Mouse (Mus musculus) regulatory T cell (primary cell): ENCODE measurements around the gene Zfp445.
"Not testable (repeated sequence)": the region's sequence is repeated elsewhere in the genome, so short reads cannot be mapped to it uniquely, and the experiment has no call there.

Source experiments
- in situ Hi-C: fragments of 300-600 bp; cut with MboI, MseI; formaldehyde crosslinking; loops from one replicate; pipeline ENCODE4 v1.15.1; 2025; ENCODE audit warnings: high pct_unique_total_duplicates

Gene Zfp445

DNA sequence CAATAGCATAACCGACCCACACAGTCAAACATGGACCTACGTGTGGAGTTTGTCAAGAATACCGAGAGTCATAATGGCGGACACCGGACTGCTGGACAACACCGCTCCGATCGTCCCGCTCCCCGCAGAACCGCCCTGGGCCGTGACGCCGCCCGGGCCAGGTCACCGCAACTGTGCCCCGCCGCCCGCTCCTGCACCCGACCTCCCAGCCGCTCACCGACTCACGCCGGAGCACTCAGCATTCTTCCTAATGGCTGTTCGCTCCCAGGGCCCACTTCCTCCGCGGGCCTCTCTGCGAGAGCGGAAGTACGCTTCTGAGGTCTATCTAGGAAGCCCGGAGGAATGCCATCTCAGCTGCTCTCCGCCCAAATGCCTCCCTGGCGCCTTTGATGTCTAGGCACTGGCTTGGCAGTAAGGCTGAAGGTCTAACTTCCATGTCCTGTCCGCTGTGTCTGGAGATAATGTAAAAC, at the start of gene Zfp445:
Zfp445 (minus strand) TSS at position 310 of the 470 bp plus-strand sequence.
- in situ Hi-C loops: loop anchor here (5.0 kb wide), 1 partner anchor 63 kb away; no protein-coding TSS in a partner anchor

GRCm38 (mm10) chr9:122902717-122903535, 37.1 kb upstream of the Zfp445 start:
- in situ Hi-C loops: loop anchor here (25.0 kb wide), 1 partner anchor 416 kb away; no protein-coding TSS in a partner anchor

DNA sequence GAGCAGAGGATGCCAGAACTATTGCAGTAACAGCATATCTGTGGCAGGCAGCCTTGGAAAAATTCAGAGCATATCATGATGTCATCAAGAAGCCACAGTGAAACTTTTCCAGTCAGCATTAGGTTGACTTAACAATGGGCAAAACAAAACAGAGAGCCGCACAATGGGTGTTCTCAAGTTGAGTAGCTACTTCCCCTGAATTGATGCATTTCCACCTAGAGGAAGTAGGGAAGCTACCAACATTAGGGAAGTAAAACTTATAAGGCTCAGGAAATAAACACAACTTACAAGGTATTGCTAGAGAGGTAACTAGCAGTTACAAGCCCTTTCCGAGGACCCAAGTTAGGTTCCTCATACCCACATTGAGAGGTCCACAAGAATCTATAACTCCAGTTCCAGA, 35.2 kb upstream of the Zfp445 start:
- in situ Hi-C loops: loop anchor here (25.0 kb wide), 1 partner anchor 414 kb away; no protein-coding TSS in a partner anchor

GRCm38 (mm10) chr9:122886372-122887179, 20.8 kb upstream of the Zfp445 start:
- in situ Hi-C loops: no loop called here

DNA sequence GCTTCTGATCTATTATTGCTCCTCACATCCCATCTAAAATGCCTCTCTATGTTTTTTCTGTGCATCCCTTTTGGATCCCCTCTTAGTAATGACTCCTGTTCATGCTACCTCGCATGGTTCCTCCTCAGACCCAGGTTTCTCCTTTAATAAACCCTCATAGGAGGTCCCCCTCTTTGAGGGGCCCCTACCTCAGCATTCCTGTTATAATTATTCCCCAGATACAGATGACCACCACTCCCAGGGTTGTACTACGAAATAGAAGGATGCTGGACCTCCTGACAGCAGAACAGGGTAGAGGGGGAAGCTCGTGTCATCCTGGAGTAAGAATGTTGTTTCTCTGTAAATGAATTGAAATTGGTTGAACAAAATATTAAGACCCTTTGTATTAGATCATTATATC, 19.6 kb upstream of the Zfp445 start, which contains the start of gene Zkscan7:
Zkscan7 (plus strand) TSS at position 301 of the 400 bp plus-strand sequence.
- in situ Hi-C loops: no loop called here

- in situ Hi-C loops: no loop called here
These were observed 9.3 kb upstream of the Zfp445 start for GRCm38 (mm10) chr9:122875145-122875544.

GRCm38 (mm10) chr9:122874653-122875052, 8.8 kb upstream of the Zfp445 start:
- in situ Hi-C loops: no loop called here

DNA sequence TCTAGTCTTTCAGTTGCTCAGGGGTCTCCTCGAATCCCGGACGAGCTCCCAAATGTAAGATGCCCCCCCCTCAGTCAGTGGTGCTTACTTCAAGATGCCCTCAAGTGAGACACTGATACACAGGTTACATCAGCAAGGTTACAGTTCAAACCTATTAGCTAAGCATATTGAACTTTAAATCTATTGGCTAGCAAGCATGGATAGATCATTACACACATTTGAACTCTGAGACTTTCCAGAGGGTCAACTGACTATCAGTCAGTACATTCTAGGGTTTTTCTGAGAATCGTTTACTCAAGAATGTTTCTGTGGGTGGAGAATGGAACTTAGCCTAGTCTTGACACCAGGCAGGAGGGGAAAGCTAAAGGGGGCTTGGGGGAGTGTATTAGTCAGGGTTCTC, 6.8 kb upstream of the Zfp445 start:
- in situ Hi-C loops: no loop called here

GRCm38 (mm10) chr9:122866192-122866591, 386 bp upstream of the Zfp445 start:
- in situ Hi-C loops: loop anchor here (5.0 kb wide), 1 partner anchor 64 kb away; no protein-coding TSS in a partner anchor

- in situ Hi-C loops: loop anchor here (5.0 kb wide), 2 partner anchors 63 to 92 kb away; no protein-coding TSS in a partner anchor
These were observed 958 bp downstream of the Zfp445 start for GRCm38 (mm10) chr9:122864848-122865247.

DNA sequence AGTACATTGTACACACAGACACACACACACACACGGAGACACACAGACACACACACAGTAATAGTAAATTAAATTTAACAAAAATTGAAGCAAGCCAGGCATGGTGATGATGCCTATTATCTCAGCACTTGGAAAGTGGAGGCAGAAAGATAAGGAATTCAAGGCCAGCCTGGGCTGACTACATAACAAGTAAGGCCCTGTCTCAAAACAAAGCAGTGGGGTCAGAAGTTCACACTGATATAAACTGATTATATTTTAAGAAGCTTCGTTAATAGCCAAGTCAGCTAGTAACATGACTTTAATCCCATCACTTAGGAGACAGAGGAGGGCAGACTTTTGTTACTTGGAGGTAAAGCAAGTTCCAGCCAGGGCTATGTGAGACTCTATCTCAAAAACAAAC, 2.1 kb downstream of the Zfp445 start:
- in situ Hi-C loops: loop anchor here (5.0 kb wide), 1 partner anchor 94 kb away; no protein-coding TSS in a partner anchor

- in situ Hi-C loops: loop anchor here (5.0 kb wide), 1 partner anchor 97 kb away; no protein-coding TSS in a partner anchor
These were observed 5.1 kb downstream of the Zfp445 start for GRCm38 (mm10) chr9:122860752-122861151.

GRCm38 (mm10) chr9:122856716-122857115, 9.1 kb downstream of the Zfp445 start:
- in situ Hi-C loops: no loop called here

- in situ Hi-C loops: no loop called here
These were observed 10.2 kb downstream of the Zfp445 start for GRCm38 (mm10) chr9:122855617-122856016.

DNA sequence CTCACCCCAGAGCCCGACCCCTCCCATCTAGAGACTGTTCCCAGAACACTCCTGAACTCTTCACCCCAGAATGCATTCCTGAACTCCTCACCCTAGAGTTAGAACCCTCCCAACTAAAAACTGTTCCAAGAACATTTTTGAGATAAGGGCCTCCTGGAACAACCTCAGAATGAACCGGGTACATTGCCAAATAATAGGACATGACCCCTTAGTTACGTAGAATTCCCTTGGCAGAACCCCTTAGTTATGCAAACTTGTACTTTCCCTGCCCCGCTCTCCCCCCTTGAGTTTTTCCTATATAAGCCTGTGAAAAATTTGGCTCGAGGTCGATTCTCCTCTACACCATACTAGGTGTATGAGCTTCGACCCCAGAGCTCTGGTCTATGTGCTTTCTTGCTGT, 10.7 kb downstream of the Zfp445 start:
- in situ Hi-C loops: not testable (repeated sequence)

DNA sequence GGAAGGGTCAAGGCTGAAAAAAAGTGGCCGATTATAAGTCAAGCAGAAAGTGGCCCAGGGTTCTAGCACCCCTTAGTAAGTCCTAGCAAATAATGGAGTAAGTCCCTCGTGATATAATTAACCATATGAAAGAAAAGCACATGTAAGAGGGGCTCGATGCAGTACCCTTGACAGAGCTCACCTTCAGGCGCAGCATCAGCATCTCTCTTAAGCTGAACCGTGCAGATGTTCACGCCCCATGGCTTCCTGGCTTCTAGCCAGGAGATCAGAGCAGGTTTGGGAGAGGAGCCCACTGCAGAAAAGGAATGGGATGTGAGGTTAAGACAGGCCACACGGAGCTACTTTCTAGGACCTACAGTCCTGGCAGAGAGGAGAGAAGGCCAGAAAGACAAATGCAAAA, 11.3 kb downstream of the Zfp445 start:
- in situ Hi-C loops: no loop called here

- in situ Hi-C loops: not testable (repeated sequence)
These were observed 17.9 kb downstream of the Zfp445 start for GRCm38 (mm10) chr9:122847811-122848311.

DNA sequence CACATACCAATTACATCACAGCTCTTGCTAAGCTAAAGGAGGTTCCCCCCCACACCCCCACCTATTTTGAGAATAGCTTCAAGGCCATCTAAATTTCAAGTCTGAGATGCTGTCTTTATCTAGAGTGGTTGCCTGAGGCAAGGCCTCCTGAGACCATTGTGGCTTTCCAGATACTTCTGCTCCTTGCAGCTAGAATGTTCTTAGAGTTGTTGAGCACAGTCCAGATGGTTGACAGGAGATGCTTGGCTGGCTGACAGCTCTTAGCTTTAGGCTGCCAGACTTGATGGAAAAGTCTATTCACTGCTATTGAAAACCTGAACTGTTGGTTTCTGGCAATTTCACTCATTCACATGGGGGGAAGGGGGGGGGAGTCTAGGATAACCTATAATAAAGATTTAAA, 19.6 kb downstream of the Zfp445 start:
- in situ Hi-C loops: no loop called here

DNA sequence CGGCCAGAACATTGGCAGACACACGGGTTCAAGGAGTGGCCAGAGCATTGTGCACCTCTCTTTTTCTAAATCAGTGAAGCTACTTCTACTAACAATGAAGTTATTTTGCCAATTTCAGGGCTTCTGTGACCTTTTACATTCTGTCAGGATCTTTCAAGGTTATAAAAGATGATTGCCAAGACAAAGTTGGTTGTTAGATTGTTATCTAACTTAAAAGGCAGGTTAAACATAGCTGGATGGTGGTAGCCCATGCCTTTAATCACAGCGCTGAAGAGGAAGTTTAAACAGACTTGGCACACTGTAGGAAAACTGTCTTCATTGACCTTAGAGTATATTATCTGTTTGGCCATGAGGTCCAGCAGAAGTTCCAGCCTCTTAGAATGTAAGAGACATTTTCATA, 20.2 kb downstream of the Zfp445 start:
- in situ Hi-C loops: no loop called here

- in situ Hi-C loops: no loop called here
These were observed 22.0 kb downstream of the Zfp445 start, which contains the start of gene Gm35549 for GRCm38 (mm10) chr9:122843760-122844159. Gene Gm35549, minus strand, starts transcription at chr9:122844035.

DNA sequence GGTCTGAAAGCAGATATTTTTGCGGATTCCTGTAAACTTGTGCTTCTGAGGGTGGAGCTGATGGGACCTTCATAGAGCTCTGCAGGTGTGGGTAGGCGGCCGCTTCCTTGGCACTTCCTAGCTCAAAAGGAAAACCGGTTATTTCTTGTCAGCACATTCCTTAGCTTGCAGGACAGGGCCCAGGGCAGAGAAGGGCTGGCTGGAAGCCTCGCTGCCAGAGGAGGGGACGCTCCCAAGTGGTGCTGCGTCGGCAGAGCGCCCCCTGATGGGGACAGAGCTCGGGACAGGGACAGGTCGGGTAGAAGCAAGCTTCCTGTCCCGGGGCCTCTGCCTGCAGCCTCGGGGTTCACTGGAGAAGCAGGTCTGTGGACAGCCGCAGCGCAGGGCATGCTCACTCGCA, 28.1 kb downstream of the Zfp445 start:
- in situ Hi-C loops: no loop called here

- in situ Hi-C loops: no loop called here
These were observed 28.6 kb downstream of the Zfp445 start for GRCm38 (mm10) chr9:122837216-122837615.
